Mouse (Mus musculus): ENCODE measurements around the gene Gm498.

The Gm498 gene

DNA sequence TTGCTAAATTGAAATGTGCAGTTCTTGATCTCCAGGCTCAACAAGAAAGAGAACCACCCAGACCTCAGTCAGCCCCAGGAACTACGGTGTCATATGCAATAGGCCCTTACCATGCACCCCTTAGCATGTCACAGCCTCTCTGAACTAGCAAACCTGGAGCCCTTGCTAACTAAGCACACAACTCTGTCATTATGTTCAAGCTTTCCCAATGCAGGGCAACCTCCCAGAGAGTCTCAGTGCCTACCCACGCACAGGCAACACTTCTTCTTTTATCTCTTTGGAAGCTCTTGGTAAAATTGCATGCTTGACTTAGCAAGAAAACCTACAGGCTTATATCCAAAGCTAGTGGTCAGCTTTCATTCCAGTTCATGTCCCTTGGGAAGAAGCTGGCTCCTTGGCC is 24.5 kb downstream of the Gm498 start:
- DNase-seq (ENCODE audit: low read depth, low spot score): peak; percentile 36

DNA sequence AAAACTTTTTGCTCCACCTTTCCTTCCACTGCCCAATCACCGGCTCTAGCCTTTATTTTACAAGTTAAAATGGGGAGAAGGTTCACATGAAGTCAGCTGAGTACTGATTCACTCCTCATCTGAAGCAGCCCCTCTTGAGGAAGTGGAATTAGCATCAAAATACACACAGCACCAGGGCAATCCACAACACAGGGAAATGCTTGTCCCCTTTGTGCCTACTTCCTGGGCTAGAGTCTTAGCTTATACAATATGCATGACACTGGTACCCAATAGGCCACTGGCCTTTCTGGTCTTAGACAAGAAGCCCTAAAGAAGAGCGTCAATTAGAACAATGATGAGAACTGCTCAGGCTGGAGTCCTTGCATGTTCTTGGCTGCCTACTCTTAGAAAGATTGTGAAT is 25.7 kb downstream of the Gm498 start:
- DNase-seq (ENCODE audit: low read depth, low spot score): no peak

DNA sequence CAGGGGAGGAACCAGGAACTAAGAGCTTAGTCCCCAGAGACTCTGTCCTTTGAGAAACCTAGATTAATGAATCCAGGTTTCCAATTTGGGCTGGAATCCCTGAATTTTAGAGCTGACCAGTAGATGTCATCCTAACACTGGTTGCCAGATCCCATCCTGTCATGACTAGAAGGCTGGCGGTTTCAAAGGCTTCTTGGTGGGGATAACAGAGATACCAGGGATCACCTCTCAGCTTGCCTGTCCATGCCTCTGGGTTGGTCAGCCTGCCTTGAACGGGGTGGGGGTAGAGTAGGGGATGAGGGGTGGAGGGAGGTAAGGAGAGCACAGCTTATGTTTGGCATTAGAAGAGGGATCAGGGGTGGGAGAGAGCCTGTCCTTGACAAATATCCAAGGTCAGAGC is 34.0 kb downstream of the Gm498 start:
- DNase-seq (ENCODE audit: low read depth, low spot score): peak; percentile 17

DNA sequence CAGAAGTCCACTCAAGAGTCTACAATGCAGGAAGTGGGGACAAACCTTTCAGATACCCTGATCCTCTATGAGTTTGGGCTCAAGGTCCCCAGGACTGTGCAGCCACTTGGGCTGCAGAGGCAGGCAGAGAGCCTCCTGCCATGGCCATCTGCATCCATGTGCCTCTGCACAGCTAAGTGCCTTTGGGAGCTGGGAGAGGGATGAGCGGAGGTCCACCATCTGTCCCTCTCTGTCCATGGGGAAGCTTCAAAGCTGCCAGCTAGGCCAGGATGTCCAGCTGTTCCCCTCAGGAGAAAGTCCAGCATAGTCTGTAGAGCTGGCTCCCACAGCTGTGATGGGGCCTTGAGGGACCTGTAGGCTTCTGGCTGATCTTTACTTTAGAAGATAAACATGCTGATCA is 38.5 kb downstream of the Gm498 start:
- no peak for DNase-seq (ENCODE audit: low read depth, low spot score)

DNA sequence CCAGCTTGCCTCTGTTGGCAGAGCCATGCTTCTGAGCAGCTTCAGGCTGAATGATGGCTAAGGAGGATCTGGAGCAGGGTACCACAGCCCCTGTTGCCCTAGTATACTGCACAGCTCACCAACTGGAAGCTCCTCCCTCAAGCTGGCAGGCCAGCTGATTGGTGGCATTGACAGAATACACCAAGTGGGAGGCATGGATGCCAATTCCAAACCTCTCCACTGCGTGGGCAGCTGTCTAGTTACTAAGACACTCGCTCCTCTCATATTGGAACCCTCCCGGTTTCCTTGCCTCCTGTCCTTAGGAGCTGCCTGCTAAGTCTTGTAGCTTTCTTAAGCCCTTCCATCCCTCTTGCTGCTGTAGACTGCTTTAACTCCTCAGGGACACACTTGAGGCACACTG is 39.0 kb downstream of the Gm498 start:
- DNase-seq (ENCODE audit: low read depth, low spot score): peak; percentile 65

DNA sequence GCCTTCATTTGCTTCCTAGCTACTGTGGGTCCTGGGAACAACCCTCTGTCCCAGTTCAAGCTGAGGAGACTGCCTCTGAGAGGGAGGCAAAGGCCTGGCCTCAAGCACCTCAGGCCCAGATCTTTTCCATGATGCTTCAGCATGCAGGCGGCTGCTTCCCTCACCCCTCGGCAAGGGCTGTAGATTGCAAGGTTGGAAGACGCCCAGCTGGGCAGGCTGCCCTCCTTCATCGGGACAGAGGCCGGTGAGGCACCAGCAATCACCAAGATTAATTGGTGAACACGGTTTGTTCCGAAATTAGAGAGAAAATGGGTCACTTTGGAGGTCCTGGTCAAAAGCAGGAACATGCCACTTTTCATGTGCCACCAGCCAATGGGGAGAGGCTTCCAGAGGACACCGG is 47.0 kb downstream of the Gm498 start:
- no peak for DNase-seq (ENCODE audit: low read depth, low spot score)

DNA sequence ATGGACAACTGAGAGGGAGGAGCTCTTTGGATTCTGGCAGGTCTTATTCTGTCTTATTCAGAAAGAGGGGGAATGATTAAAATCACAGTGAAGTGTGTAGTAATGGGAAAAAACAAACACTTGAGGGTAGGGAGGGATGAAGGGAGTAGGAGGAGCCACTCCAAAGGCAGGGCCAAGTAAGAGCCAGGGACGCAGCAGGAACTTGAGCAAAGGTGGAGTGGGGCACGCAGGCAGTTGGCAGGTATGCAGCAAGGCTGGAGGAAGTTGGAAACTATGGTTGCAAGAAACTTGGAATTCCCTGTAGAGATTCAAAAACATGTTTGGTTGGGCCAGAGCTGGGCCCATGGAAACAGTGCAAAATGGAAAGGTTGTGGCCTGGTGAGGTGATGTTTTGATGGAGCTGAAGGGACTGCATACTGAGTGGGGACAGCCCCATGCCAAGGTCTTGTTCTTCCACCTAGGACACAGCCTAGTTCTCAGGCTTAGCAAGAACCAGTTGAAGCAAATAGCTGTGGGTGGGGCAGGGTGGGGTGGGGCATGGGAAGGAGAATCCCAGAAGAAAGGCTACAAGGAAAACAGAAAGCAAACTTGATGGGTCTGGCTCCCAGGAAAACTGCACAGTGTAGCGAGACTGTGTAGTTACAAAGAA is 52.5 kb downstream of the Gm498 start:
- DNase-seq (ENCODE audit: low read depth, low spot score): no peak

DNA sequence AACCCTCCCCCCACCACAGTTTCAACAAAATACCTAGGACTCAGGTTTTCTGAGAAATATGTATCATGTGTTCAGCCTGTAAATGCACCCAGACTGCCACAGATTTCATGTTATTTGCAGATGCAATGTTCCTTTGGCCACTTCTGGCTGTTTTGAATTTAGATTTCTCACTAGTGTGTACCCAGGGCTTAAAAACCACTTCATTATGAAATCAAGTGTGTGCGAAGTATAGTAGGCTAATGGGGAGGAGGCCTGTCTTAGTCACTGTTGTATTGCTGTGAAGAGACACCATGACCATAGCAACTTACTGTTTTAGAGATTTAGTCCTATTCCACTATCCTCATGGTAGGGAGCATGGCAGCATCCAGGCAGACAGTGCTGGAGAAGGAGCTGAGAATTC is 63.3 kb downstream of the Gm498 start:
- DNase-seq (ENCODE audit: low read depth, low spot score): no peak

DNA sequence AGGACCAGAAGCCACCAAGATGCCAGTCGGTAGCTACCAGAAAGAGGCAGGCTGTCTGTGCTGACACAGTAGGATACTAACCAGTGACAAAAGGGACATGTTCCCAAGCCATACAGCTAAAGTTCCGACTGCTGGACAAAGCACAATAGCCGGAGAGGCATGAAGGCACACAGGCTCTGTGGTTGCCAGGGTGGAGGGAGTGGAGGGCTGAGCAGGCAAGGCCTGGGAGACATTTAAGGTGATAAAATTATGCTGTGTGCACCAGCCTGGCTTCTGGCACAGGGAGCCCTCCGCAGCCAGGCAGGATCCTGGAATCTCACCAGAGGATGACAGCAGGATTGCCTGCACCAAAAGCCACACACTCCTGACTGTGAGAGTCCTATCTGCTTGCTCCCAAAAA is 72.0 kb downstream of the Gm498 start:
- no peak for DNase-seq (ENCODE audit: low read depth, low spot score)

DNA sequence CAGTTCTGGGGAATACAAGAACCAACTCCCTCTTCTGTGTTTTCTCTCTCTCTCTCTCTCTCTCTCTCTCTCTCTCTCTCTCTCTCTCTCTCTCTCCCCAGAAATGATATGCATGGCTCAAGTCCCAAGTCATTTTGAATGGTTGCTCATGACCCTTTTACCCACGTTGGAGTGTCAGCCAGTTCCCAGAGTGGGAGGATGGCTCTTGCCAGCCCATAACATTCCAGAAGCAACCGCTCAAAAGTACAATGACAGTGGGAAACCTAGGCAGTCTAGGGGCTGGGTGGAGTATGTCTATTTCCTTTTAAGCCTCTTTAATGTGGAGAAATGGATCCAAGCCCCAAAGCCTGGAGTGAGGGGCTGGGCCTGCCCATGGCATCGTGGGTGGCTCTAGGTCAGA is 72.8 kb downstream of the Gm498 start:
- no peak for DNase-seq (ENCODE audit: low read depth, low spot score)

DNA sequence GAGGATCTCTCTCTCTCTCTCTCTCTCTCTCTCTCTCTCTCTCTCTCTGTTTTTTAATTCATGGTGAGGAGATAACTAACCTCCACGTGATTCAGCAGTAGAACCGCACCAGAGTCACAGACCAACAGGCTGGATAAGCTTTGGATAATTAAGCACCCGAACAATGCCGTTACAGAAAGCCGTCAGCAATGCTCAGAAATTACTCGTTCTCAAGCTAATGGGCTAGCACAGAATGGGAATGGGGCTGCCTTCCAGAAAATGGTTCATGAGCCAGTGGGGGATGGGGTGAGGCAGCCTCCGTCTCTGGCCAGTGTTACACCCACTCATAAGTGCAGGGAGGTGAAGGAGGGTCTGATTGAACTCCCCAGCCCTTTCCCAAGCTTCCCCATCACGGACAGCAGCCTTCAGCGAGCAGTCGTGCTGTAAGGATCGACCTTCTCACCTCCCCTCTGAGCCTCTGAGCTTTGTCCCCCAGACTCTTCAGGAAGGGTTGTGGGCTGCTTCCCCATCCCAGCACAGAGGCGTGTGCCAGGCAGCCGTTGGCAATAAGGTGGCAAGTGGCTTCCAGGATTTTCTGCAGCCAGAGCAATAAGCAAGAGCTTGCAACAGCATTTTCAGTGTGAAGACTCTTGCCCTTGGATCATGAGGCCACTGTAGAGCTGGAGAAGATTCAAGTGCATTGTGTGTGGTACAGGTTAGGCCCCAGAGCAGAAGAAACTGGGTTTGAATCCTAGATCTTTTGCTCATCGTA is 76.5 kb downstream of the Gm498 start:
- no peak for DNase-seq (ENCODE audit: low read depth, low spot score)

DNA sequence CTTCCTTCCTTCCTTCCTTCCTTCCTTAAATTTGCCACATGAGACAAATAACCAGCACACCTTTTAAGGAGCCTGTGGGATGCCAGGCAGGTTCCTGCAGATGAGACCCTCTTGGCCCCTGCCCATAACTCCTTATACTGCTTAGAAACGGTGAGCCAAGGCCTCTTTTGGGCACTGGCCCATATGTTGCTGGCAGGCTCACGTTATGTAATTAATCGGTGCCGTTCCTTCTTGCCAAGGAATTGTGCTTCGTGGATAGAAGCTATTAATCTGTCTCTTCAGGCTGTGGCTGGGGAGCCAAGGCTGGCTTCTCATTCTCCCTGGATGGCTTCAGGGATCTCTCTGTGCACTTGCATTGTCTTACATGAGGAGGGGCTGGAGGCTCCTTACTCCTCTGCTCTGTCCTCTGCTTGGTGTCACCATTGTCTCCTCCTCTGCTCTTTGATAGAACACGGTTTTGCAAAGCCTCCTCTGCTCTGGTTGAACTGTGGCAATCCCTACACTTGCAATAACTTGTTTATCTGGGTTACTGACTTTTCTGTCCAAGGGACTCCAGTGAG is 77.9 kb downstream of the Gm498 start:
- DNase-seq (ENCODE audit: low read depth, low spot score): no peak
